15 mouse cellular contexts compared by ENCODE assay signal in genomic region chr14:79533350-79533749, GRCm38 (mm10). TPM values are rescaled to one million over a fixed set of nuclear protein-coding genes. Genes with fewer than 3 reads are reported as not detected.
DNase-seq lines count a peak whose midpoint lies in the region; ATAC-seq and TF ChIP-seq lines count a peak whose summit lies in the region.
"Had no signal": no experiment of that assay in that cellular context is flagged by ENCODE, and none has a peak within 500 bp of the region (broad histone marks: within the 10 kb centered on the region; RNA-seq: fewer than 3 reads in every experiment).

No protein-coding gene starts in this region.

- H3K4me1 ChIP-seq in spleen, adult 2 months (ENCODE audit: control insufficient read depth, insufficient read depth, insufficient read length): peaks cover 37% of the 10 kb centered on the region
- H3K4me1 ChIP-seq in liver, embryonic 12.5 days: peaks cover 85% of the 10 kb centered on the region
- peaks cover 8% of the 10 kb centered on the region for H3K4me1 ChIP-seq in small intestine, adult 2 months (ENCODE audit: control insufficient read depth, insufficient read depth, insufficient read length, low read length)
- no peaks in the 10 kb centered on the region for H3K4me1 ChIP-seq in forebrain, embryonic 14.5 days (ENCODE audit: control insufficient read depth, insufficient read depth, low read length)
- H3K4me1 ChIP-seq: forebrain, embryonic 10.5 days; midbrain, embryonic 13.5 days; neural tube, embryonic 15.5 days had no signal

- no peaks in the 10 kb centered on the region for H3K9me3 ChIP-seq in liver, embryonic 12.5 days (replicated peaks)
- H3K9me3 ChIP-seq in forebrain, embryonic 14.5 days (replicated peaks; ENCODE audit: control insufficient read depth, low read length): no peaks in the 10 kb centered on the region
- H3K9me3 ChIP-seq: forebrain, embryonic 10.5 days; intestine, embryonic 15.5 days; midbrain, embryonic 13.5 days; neural tube, embryonic 15.5 days had no signal

- peak overlapping the region; percentile 67 for H3K4me2 ChIP-seq in liver, embryonic 12.5 days
- no peak overlapping the region for H3K4me2 ChIP-seq in forebrain, embryonic 14.5 days (ENCODE audit: low read length)
- H3K4me2 ChIP-seq: intestine, embryonic 15.5 days; midbrain, embryonic 13.5 days; neural tube, embryonic 15.5 days had no signal

- peak overlapping the region; percentile 40 for H3K9ac ChIP-seq in liver, embryonic 12.5 days
- no peak overlapping the region for H3K9ac ChIP-seq in forebrain, embryonic 14.5 days (ENCODE audit: low read length)
- H3K9ac ChIP-seq: intestine, embryonic 15.5 days; midbrain, embryonic 13.5 days; neural tube, embryonic 15.5 days had no signal

- no peak for TF ChIP-seq CTCF in spleen, adult 2 months (IDR thresholded peaks at IDR 0.05; ENCODE audit: extremely low read depth, insufficient read depth, insufficient read length, insufficient replicate concordance)
- no peak for TF ChIP-seq CTCF in small intestine, adult 2 months (IDR thresholded peaks at IDR 0.05; ENCODE audit: extremely low read depth, insufficient read length, insufficient replicate concordance, low read depth, low read length)

- TF ChIP-seq POLR2A in spleen, adult 2 months (IDR thresholded peaks at IDR 0.05; ENCODE audit: low read depth, low read length): no peak
- no peak for TF ChIP-seq POLR2A in small intestine, adult 2 months (IDR thresholded peaks at IDR 0.05; ENCODE audit: low read depth, low read length)

- WGBS in spleen, adult 2 months: 0% methylated on average over 1 of the region's 1 CpGs
- WGBS in liver, embryonic 12.5 days (ENCODE audit: insufficient replicate concordance): 10% methylated on average over 1 of the region's 1 CpGs
- WGBS in small intestine, adult 2 months: 50% methylated on average over 1 of the region's 1 CpGs
- 97% methylated on average over 1 of the region's 1 CpGs for WGBS in forebrain, embryonic 14.5 days

- no peaks in the 10 kb centered on the region for H3K27me3 ChIP-seq in spleen, adult 2 months (ENCODE audit: control insufficient read depth, insufficient read depth, low read length)
- H3K27me3 ChIP-seq in liver, embryonic 12.5 days (replicated peaks): no peaks in the 10 kb centered on the region
- no peaks in the 10 kb centered on the region for H3K27me3 ChIP-seq in small intestine, adult 2 months (ENCODE audit: control insufficient read depth, insufficient read depth, low read length)
- H3K27me3 ChIP-seq in forebrain, embryonic 14.5 days (replicated peaks; ENCODE audit: control insufficient read depth, insufficient read depth, low read length): no peaks in the 10 kb centered on the region
- H3K27me3 ChIP-seq: intestine, embryonic 15.5 days; midbrain, embryonic 13.5 days; neural tube, embryonic 15.5 days had no signal

- H3K4me3 ChIP-seq in spleen, adult 2 months (ENCODE audit: extremely low read depth, insufficient read depth, insufficient read length): no peak overlapping the region
- peak overlapping the region; percentile 22; the same call in 1 of the 2 replicates for H3K4me3 ChIP-seq in liver, embryonic 12.5 days
- no peak overlapping the region for H3K4me3 ChIP-seq in small intestine, adult 2 months (ENCODE audit: low read depth, low read length)
- H3K4me3 ChIP-seq in forebrain, embryonic 14.5 days (ENCODE audit: low read depth, low read length): no peak overlapping the region
- H3K4me3 ChIP-seq: forebrain, embryonic 10.5 days; intestine, embryonic 15.5 days; layer of hippocampus, adult 2 months; midbrain, embryonic 13.5 days; neural tube, embryonic 15.5 days had no signal

- H3K36me3 ChIP-seq in spleen, adult 2 months (ENCODE audit: control insufficient read depth, insufficient read depth, low read length): peaks cover 5% of the 10 kb centered on the region; the same call in 1 of the 2 replicates
- H3K36me3 ChIP-seq in liver, embryonic 12.5 days: peaks cover 11% of the 10 kb centered on the region
- peaks cover 8% of the 10 kb centered on the region for H3K36me3 ChIP-seq in small intestine, adult 2 months (ENCODE audit: control insufficient read depth, insufficient read depth, low read length)
- H3K36me3 ChIP-seq in forebrain, embryonic 14.5 days (ENCODE audit: control insufficient read depth, insufficient read depth, low read length): no peaks in the 10 kb centered on the region
- H3K36me3 ChIP-seq: forebrain, embryonic 10.5 days; intestine, embryonic 15.5 days; midbrain, embryonic 13.5 days; neural tube, embryonic 15.5 days had no signal

- ATAC-seq in liver, embryonic 12.5 days: peak; percentile 50; the same call in 1 of the 2 replicates
- ATAC-seq in forebrain, embryonic 14.5 days: no peak
- ATAC-seq: intestine, embryonic 15.5 days; midbrain, embryonic 13.5 days had no signal

- peak; percentile 86 for DNase-seq in heart, adult 11 months
- DNase-seq in heart, adult 8-10 months (ENCODE audit: low spot score): no peak
- DNase-seq in spleen, adult 2 months (ENCODE audit: low read depth in 1 of 2, low spot score in 2 of 2): peak in 1 of 2 experiments; percentile 31
- no peak for DNase-seq in spleen, adult 18-20 months
- DNase-seq in forebrain, embryonic 14.5 days (ENCODE audit: low spot score): no peak
- no peak for DNase-seq in adrenal gland, adult (ENCODE audit: inconsistent age in 2 of 2, low spot score in 1 of 2)
- DNase-seq: gastrocnemius, postnatal 36 days; left cerebral cortex, postnatal 4 days had no signal

- peak overlapping the region; percentile 88 for H3K27ac ChIP-seq in spleen, adult 2 months (ENCODE audit: insufficient read depth, low read length)
- peak overlapping the region; percentile 93 for H3K27ac ChIP-seq in liver, embryonic 12.5 days
- H3K27ac ChIP-seq in small intestine, adult 2 months (ENCODE audit: insufficient read depth, low read depth, low read length): peak overlapping the region; percentile 64
- no peak overlapping the region for H3K27ac ChIP-seq in forebrain, embryonic 14.5 days (ENCODE audit: low read depth, low read length)
- H3K27ac ChIP-seq: forebrain, embryonic 10.5 days; intestine, embryonic 15.5 days; layer of hippocampus, adult 2 months; midbrain, embryonic 13.5 days; neural tube, embryonic 15.5 days had no signal

RNA-seq across cellular contexts. Expression of gene Wbp4, which starts 52.0 kb away (rescaled TPM):
- total RNA-seq in heart, adult 8-10 months (2022): 10 to 100 TPM; 20.6 to 24.0 (median 21.6) TPM
- 2.6 and 3.7 TPM in 2 replicates for polyA plus RNA-seq in spleen, adult 2 months (2012; rRNA removed)
- polyA plus RNA-seq in liver, embryonic 12.5 days (2016; fragmentation: Nextera tagmentation; extraction: Ambion mirVana): 22.4 and 23.5 TPM in 2 replicates
- 0.98 and 2.0 TPM in 2 replicates for polyA plus RNA-seq in small intestine, adult 2 months (2012; rRNA removed)
- 43.9 and 48.6 TPM in 2 replicates for polyA plus RNA-seq in forebrain, embryonic 14.5 days (2014; fragmentation: Nextera tagmentation; extraction: Ambion mirVana)

RNA-seq across cellular contexts. Expression of gene Elf1, which starts 52.4 kb away (rescaled TPM):
- total RNA-seq in heart, adult 8-10 months (2022): 10 to 100 TPM in 3 of 4 experiments, 1 to 10 TPM in 1; 9.9 to 12.5 (median 12.0) TPM
- 22.5 and 26.7 TPM in 2 replicates for polyA plus RNA-seq in spleen, adult 2 months (2012; rRNA removed)
- polyA plus RNA-seq in liver, embryonic 12.5 days (2016; fragmentation: Nextera tagmentation; extraction: Ambion mirVana): 18.9 and 21.2 TPM in 2 replicates
- 6.4 and 20.1 TPM in 2 replicates for polyA plus RNA-seq in small intestine, adult 2 months (2012; rRNA removed)
- polyA plus RNA-seq in forebrain, embryonic 14.5 days (2014; fragmentation: Nextera tagmentation; extraction: Ambion mirVana): 1.9 and 2.7 TPM in 2 replicates

RNA-seq across cellular contexts. Expression of gene Sugt1, which starts 54.1 kb away (rescaled TPM):
- 10 to 100 TPM; 61.8 to 67.5 (median 62.6) TPM for total RNA-seq in heart, adult 8-10 months (2022)
- 3.4 and 3.7 TPM in 2 replicates for polyA plus RNA-seq in spleen, adult 2 months (2012; rRNA removed)
- 57.7 and 63.2 TPM in 2 replicates for polyA plus RNA-seq in liver, embryonic 12.5 days (2016; fragmentation: Nextera tagmentation; extraction: Ambion mirVana)
- polyA plus RNA-seq in small intestine, adult 2 months (2012; rRNA removed): 1.2 and 1.7 TPM in 2 replicates
- polyA plus RNA-seq in forebrain, embryonic 14.5 days (2014; fragmentation: Nextera tagmentation; extraction: Ambion mirVana): 134 and 149 TPM in 2 replicates

Comparison
In these comparisons a context has a peak if more than half of its experiments do, and no peak if none do; other contexts are left out.
1. RNA of gene Sugt1, which starts 54.1 kb away (polyA plus RNA-seq): 134 to 149 TPM in forebrain, embryonic 14.5 days and 57.7 to 63.2 TPM in liver, embryonic 12.5 days; 3.4 to 3.7 TPM in spleen, adult 2 months and 1.2 to 1.7 TPM in small intestine, adult 2 months; every median in the first group is over 10 times any median in the second.